Mouse (Mus musculus) thymus, postnatal 25 days (tissue): ENCODE data around the gene Smarcc1.
A peak's percentile ranks its signal among the peaks of the same experiment; 100 is the strongest.
"Not testable (repeated sequence)": the region's sequence is repeated elsewhere in the genome, so short reads cannot be mapped to it uniquely, and the experiment has no call there.

Experiments used
- DNase-seq: peaks from one replicate; pipeline ENCODE4 v3.0.0; 2022

Gene Smarcc1

DNA sequence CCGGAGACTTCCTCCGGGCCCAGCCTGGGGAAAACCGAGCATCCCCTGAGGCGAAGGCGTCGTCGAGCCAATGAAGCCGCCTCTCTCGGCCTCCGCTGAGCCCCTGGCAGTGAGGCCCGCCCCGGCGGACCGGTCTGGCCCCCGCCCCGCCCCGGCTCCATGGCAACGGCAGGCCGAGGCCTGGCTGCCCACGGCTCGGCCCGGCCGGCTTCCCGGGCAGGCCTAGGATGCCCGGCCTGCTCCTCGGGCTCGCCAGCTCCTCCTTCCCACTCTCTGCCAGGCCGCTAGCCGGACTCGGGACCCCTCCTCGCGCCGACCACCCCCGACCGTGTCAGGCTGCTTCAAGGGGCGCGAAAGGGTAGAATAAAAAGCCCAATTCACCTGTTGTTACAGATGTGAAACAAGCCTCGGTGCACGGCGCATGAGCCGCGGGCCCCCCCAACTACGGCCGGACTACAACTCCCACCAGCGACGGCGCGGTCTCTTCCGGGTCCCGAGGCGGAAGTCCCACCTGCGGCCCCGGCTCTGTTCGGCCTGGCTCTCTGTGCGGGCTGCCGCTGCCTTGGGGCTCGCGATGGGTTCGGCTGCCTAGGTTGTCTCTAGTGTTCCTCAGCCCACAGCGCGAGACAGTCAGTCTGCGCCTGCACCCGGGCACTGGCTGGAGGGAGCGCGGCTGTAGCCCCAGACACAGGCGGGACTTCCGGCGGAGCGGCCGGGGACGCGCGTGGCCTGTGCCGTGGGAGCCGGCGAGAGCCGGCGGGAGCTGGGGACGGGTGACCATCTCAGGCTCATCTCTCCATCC lies at the start of gene Smarcc1:
Smarcc1 (plus strand) TSS at position 732 of the 802 bp plus-strand sequence.
- peak; percentile 88 for DNase-seq

- no peak for DNase-seq
Observed at GRCm38 (mm10) chr9:110068745-110069144, 48.8 kb upstream of the Smarcc1 start.

DNA sequence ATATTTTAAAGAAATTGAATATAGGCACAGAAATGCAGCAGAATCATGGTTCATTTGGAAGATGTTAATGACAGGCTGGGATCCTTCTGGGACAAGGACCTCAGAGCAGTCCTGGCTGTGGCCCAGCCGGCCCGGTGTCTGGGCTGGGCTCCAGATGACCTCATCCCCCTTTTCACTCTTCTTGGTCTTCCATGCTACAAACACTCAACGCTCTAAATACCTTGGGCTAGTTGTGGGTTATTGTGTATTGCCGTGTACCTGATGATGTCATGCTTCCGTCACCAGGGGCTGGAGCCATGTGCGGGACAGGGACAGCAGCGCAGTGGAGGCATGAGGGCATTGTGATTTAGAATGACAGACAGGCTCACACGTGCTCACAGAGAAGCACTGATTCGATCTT lies 47.1 kb upstream of the Smarcc1 start:
- DNase-seq: no peak

- no peak for DNase-seq
Observed at GRCm38 (mm10) chr9:110071011-110071410, 46.5 kb upstream of the Smarcc1 start.

- DNase-seq: peak; percentile 89
Observed at GRCm38 (mm10) chr9:110071843-110072242, 45.7 kb upstream of the Smarcc1 start.

- not testable (repeated sequence) for DNase-seq
Observed at GRCm38 (mm10) chr9:110076468-110076867, 41.0 kb upstream of the Smarcc1 start.

DNA sequence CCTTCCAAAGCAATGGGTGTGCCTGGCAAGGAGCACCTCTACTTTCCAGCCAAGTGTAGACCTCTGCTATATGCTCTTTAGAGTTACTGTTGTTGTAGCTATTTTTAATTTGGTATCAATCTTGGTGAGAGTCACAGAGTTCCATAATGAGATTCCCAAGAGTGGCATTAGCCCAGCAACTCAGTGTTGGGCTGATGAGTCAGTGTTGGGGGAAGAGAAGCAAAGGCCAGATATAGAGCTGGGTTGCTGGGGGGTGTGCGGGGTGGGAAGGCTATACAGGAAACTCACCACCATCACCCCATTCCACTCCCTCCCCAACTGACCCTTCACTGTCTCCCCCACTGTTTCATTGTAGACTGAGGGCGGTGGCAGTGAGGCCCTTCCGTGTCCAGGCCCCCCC lies 36.4 kb upstream of the Smarcc1 start:
- DNase-seq: no peak

GRCm38 (mm10) chr9:110084201-110084964 lies 33.1 kb upstream of the Smarcc1 start:
- DNase-seq: no peak

DNA sequence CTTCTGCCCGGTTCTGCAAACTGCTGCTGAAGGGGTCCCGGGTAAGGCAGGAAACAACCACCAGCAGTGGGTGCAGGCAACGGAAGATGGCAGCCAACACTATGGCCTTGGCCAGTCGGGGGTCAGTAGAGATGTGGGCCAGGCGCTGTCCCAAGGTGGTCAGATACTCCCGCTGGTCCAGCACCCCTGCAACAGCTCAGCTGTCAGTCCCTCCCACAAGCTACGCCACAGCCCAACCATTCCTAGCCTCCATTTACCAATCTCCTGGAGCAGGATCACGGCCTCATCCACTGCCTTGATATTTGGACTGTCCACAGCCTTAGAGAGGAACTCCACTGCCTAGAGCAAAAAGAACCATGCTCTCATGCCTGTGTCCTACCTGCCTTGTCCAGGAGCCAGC lies 31.8 kb upstream of the Smarcc1 start:
- no peak for DNase-seq

GRCm38 (mm10) chr9:110093303-110093702 lies 24.2 kb upstream of the Smarcc1 start:
- DNase-seq: no peak

- DNase-seq: no peak
Observed at GRCm38 (mm10) chr9:110094761-110095160, 22.7 kb upstream of the Smarcc1 start.

GRCm38 (mm10) chr9:110097791-110098190 lies 19.7 kb upstream of the Smarcc1 start:
- no peak for DNase-seq

DNA sequence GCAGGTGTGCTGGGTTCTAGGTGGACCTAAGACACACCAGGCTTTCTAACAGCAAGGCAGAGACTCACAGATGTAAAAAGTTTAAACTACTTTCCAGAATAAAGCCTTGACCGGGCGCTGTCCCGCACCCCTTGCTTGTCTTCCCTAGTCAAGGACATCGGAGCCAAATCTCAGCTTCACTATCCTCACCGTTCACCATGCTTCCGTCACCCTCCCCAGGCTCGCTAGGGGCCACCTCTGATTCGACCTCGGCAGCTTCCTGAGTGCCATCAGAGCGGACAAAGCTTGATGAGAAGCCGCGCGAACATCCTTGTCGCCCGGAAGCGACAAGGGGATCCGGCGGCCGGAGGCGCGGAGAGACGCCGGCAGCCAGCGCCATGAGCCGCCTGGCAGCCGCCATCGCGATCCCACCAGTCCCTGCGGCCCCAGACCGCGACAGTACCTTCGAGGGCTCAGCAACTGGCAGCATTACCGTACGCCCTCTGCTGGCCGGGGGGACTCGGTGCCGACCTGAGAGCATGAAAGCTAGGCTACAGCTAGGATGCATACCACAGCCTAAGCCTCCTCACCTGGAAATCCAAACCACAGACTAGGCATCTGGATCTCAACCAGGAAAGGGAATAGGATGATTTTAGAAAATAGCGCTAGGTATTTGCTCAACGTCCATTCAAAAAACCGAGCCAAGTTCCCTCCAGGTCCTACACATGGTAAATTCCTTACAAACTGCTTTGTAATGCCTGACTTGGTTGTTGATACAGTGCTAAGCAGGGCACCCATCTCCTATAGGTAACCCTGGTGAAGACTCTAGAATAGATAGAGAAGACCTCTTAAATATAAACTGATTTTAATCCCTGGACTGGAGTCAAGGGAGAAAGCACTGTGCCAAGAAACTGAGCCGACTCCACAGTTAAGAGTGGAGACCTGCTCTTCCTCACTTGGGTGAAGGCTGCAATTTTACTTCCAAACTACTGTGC lies 16.6 kb upstream of the Smarcc1 start:
- peak; percentile 95 for DNase-seq

DNA sequence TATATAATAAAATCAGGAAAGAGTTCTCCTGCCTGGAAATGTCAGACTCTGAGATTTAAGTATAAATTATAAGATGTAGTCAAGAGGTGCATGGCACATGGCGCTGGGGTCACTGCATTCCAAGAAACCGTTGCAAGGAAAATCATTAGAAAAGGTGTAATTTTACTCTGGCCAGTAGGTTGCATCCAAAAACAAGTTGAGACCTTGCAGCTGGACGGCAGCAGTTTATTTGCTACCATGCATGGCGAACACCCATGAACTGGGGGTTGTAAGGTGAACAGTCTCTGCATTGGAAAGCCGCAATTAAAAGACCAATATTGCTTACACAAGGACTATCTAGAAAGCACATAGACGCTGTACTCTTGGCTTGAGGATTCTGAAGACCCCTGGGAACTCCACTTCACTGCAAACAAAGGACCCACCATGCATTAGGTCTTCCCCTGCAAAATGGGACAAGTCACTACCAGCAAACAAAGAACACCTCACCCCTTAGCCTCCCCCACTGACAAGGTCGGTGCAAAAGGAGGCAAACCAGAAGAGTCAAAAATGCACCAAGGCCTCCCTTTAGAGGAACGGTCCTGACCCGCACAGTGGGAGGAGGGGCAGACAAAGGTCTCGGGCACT lies 1.0 kb upstream of the Smarcc1 start:
- no peak for DNase-seq

DNA sequence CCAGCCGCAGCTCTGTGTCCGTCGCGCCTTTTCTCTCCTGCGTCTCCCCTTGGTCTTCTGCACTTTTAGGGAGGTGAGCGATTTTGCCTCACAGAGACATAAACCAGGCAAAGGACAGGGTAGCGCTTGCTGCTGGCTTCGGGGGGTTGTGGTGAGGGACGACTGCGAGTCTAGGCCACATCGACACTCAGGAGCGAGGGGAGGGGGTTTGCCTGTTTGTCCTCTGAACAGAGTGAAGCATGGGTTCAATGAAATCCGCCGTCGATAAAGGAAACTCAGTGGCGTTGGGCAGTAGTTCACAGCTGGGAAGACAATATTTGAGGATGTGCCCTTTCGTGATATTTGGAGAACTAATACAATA lies 251 bp downstream of the Smarcc1 start, which contains the start of gene Dhx30:
Dhx30 (minus strand) TSS at position 52 of the 361 bp plus-strand sequence.
- DNase-seq: no peak

DNA sequence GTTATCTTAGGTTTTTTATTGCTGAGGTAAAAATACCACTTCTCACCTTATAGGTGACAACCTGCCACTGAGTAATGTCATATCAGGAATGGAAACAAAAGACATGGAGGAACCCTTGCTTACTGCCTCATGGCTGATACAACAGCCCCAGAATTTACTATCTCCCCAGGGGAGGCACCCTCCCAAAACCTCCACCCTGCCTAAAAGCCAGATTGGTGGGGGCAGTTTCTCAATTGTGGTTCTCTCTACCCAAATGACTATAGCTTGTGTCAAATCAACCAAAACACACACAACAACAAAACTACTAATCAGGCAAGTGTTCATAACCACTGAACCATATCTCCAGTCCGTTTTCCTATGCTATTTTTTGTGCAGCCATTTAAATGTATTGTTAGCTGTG lies 741 bp downstream of the Smarcc1 start:
- no peak for DNase-seq

- DNase-seq: no peak
Observed at GRCm38 (mm10) chr9:110121424-110121823, 3.9 kb downstream of the Smarcc1 start.

DNA sequence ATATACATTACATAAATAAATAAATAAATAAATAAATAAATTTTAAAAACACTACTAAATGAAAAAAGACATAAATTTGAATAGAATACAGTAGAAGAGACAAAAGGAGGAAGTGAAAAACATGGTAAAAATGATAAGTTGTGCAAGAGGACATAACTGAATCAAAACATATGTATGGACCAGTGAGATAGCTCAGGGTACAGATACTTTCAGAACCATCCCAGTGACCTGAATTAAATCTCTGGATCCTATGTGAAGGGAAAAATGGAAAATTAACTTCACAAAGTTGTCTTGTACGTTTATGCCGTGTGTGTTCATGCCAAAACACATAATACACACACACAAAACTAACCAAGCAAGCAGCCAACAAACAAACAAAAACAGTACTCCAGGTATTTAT lies 5.8 kb downstream of the Smarcc1 start:
- DNase-seq: no peak

DNA sequence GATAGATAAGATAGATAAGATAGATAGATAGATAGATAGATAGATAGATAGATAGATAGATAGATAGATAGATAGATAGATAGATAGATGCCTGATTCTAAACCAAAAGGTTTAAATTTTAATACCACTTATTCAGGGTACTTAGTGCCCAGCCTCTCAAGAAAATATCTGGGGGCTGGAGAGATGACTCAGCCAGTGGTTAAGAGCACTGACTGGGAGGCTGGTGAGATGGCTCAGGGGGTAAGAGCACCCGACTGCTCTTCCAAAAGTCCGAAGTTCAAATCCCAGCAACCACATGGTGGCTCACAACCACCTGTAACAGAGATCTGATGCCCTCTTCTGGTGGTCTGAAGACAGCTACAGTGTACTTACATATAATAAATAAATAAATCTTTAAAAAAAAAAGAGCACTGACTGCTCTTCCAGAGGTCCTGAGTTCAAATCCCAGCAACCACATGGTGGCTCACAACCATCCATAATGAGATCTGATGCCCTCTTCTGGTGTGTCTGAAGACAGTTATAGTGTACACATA lies 6.6 kb downstream of the Smarcc1 start:
- not testable (repeated sequence) for DNase-seq

GRCm38 (mm10) chr9:110130896-110131524 lies 13.5 kb downstream of the Smarcc1 start:
- DNase-seq: peak; percentile 24

DNA sequence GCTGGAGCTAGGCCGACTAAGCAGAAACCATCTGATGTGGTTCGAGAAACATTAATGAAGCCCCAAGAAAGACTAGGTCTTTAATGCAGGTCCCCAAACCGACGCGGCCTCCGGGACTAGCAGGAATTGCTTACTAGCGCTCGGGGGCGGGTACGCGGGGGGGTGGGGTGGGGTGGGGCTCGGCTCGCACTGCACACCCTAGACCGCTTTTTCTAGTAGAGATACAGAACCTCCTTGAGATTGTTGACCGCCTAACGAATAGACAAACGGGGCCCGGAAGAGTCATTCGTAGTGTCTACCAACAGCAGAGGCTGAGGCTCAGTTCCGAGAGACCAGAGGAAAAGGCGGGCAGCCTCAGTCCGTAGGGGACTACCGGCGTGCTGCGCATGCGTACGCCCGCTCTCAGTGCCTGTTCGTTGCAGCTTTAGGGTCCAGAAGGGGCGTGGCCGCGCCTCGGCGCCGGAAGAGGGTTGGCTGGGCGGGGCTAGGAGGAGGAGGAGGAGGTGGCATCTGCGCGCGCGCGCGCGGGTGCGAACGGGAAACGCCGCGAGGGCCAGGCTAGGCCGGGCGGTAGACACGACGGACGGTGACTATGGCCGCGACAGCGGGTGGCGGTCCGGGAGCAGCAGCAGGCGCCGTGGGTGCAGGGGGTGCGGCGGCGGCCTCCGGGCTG lies 14.2 kb downstream of the Smarcc1 start:
- peak; percentile 100 for DNase-seq
